Mouse (Mus musculus): ENCODE results near the gene Pdcd2l. TPM values are rescaled to one million over a fixed set of nuclear protein-coding genes. Genes with fewer than 3 reads are reported as not detected.

The Pdcd2l gene
- polyA plus RNA-seq (2012; rRNA removed), result 32.1 and 34.1 TPM in 2 replicates

DNA sequence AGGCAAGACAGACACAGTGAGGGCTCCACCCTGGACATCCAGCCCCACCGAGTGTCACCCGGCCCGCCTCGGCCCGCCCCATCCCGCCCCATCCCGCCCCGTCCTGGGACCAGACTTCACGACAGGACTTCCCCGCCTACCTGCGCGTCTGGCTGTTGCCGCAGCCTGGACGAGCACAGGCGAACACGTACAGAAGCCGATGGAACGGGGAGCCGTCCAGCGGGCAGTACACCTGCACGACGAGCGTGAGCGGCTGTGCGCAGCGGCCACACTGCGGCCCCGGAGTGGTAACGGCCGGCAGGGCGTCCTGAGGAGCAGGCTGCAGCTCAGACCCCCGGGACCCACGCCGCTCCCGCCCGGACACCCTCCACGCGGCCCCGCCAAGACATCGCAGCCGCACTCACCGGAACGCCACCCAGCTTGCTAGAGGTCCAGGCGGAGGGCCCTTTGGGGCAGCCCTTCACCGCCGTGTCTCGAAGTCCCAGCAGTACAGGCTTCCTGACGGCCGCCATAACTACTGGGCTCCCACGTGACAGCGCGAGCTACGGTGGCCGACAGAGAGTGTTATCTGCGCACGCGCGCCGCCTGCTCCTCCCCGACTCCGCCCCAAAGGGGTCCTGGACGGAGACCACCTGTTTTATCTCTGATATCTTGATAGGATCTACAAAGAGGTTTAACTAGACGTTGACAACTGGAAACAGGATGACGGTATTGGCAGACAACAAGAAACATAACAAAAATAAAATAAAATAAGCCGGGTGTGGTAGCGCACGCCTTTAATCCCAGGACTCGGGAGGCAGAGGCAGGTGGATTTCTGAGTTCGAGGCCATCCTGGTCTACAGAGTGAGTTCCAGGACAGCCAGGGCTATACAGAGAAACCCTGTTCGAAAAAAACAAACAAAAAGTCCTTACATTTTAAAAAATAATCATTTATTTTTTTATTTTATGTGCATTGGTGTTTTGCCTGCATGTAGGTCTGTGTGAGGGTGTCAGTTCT lies at the start of gene Pdcd2l:
Gene Pdcd2l, minus strand, starts transcription at position 530 of the 997 bp plus-strand sequence.
- H3K36me3 ChIP-seq (ENCODE audit: control insufficient read depth, insufficient read depth, low read length), result peaks cover 7% of the 10 kb centered on the region
- no peaks in the 10 kb centered on the region for H3K4me1 ChIP-seq (ENCODE audit: control insufficient read depth, insufficient read depth, low read length)
- no peaks in the 10 kb centered on the region for H3K27me3 ChIP-seq (ENCODE audit: control insufficient read depth, insufficient read depth, low read length)
- TF ChIP-seq CTCF (IDR thresholded peaks at IDR 0.05; ENCODE audit: control insufficient read depth, insufficient read depth, insufficient replicate concordance, low read depth, low read length) (no peak), POLR2A (IDR thresholded peaks at IDR 0.05; ENCODE audit: control insufficient read depth, low read depth, low read length) (peak; percentile 86)
- peak within 1 kb of the TSS; percentile 92 for H3K27ac ChIP-seq (ENCODE audit: control insufficient read depth, insufficient read depth, low read depth, low read length)
- peak within 1 kb of the TSS; percentile 88 for H3K4me3 ChIP-seq (ENCODE audit: control insufficient read depth, low read depth, low read length)

DNA sequence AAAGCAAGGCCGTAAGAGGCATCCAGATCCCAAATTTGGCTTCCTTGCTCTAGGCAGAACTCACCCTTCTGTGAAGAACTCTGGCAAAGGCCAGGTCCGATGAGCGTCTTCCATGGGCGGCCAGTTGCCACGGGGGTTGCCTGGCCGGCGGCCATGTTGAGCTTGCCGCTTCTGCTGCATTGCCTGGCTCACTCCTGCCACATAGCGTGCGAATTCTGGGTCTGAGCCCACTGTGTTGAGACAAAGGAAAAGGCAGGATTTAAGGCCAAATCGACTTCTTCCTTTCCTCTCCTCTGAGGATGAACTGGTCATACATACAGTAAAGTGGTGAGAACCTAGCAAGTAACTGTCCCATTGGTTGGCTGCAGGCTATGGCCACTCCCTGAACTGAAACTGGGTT lies 45.7 kb upstream of the Pdcd2l start:
- no peak for TF ChIP-seq CTCF (IDR thresholded peaks at IDR 0.05; ENCODE audit: control insufficient read depth, insufficient read depth, insufficient replicate concordance, low read depth, low read length)
- no peak for TF ChIP-seq POLR2A (IDR thresholded peaks at IDR 0.05; ENCODE audit: control insufficient read depth, low read depth, low read length)
- no peaks in the 10 kb centered on the region for H3K27me3 ChIP-seq (ENCODE audit: control insufficient read depth, insufficient read depth, low read length)
- no peak overlapping the region for H3K4me3 ChIP-seq (ENCODE audit: control insufficient read depth, low read depth, low read length)
- peaks cover 3% of the 10 kb centered on the region for H3K36me3 ChIP-seq (ENCODE audit: control insufficient read depth, insufficient read depth, low read length)
- no peaks in the 10 kb centered on the region for H3K4me1 ChIP-seq (ENCODE audit: control insufficient read depth, insufficient read depth, low read length)
- H3K27ac ChIP-seq (ENCODE audit: control insufficient read depth, insufficient read depth, low read depth, low read length), result no peak overlapping the region

DNA sequence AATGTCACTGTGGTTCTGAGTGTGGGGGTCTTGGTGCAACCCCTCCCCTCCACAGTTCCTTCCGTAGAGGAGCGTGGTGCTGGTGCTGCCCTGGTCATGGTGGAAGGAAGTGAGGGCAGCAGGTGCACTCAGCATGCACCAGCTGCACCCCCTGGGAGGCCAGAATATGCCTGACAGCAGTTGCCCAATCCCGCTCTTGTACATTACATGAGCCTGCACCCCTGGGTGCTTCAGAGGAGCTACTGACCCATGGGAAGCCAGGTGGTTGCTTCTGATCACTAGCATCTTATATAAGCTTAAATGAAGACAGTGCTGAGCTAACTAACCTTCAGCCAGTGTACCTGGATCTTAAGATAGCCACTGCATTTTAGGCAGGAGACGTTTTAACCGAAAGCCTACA lies 41.6 kb upstream of the Pdcd2l start:
- Histone ChIP-seq H3K4me1 (ENCODE audit: control insufficient read depth, insufficient read depth, low read length) (peaks cover 10% of the 10 kb centered on the region), H3K27ac (ENCODE audit: control insufficient read depth, insufficient read depth, low read depth, low read length) (no peak overlapping the region), H3K4me3 (ENCODE audit: control insufficient read depth, low read depth, low read length) (no peak overlapping the region), H3K27me3 (ENCODE audit: control insufficient read depth, insufficient read depth, low read length) (no peaks in the 10 kb centered on the region), H3K36me3 (ENCODE audit: control insufficient read depth, insufficient read depth, low read length) (peaks cover 3% of the 10 kb centered on the region)
- TF ChIP-seq POLR2A (IDR thresholded peaks at IDR 0.05; ENCODE audit: control insufficient read depth, low read depth, low read length), result no peak
- TF ChIP-seq CTCF (IDR thresholded peaks at IDR 0.05; ENCODE audit: control insufficient read depth, insufficient read depth, insufficient replicate concordance, low read depth, low read length), result no peak

DNA sequence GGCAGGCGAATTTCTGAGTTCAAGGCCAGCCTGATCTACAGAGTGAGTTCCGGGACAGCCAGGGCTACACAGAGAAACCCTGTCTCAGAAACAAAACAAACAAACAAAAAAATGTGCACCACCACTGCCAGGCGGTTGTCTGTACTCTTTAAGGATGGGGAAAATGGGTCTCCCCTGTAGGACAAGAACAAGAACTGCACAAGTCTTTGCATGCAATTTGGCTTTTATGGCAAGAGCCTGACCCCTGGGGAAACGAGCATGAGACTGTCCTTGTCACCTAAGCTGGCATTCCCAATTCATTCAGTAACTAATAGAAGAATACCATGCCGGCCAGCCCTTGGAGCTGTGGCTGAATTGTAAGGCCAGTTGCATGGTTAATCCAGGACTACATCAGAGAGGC lies 39.1 kb upstream of the Pdcd2l start:
- Histone ChIP-seq H3K27me3 (ENCODE audit: control insufficient read depth, insufficient read depth, low read length) (no peaks in the 10 kb centered on the region), H3K27ac (ENCODE audit: control insufficient read depth, insufficient read depth, low read depth, low read length) (no peak overlapping the region), H3K4me3 (ENCODE audit: control insufficient read depth, low read depth, low read length) (no peak overlapping the region), H3K36me3 (ENCODE audit: control insufficient read depth, insufficient read depth, low read length) (peaks cover 3% of the 10 kb centered on the region), H3K4me1 (ENCODE audit: control insufficient read depth, insufficient read depth, low read length) (peaks cover 10% of the 10 kb centered on the region)
- no peak for TF ChIP-seq CTCF (IDR thresholded peaks at IDR 0.05; ENCODE audit: control insufficient read depth, insufficient read depth, insufficient replicate concordance, low read depth, low read length)
- TF ChIP-seq POLR2A (IDR thresholded peaks at IDR 0.05; ENCODE audit: control insufficient read depth, low read depth, low read length), result no peak

DNA sequence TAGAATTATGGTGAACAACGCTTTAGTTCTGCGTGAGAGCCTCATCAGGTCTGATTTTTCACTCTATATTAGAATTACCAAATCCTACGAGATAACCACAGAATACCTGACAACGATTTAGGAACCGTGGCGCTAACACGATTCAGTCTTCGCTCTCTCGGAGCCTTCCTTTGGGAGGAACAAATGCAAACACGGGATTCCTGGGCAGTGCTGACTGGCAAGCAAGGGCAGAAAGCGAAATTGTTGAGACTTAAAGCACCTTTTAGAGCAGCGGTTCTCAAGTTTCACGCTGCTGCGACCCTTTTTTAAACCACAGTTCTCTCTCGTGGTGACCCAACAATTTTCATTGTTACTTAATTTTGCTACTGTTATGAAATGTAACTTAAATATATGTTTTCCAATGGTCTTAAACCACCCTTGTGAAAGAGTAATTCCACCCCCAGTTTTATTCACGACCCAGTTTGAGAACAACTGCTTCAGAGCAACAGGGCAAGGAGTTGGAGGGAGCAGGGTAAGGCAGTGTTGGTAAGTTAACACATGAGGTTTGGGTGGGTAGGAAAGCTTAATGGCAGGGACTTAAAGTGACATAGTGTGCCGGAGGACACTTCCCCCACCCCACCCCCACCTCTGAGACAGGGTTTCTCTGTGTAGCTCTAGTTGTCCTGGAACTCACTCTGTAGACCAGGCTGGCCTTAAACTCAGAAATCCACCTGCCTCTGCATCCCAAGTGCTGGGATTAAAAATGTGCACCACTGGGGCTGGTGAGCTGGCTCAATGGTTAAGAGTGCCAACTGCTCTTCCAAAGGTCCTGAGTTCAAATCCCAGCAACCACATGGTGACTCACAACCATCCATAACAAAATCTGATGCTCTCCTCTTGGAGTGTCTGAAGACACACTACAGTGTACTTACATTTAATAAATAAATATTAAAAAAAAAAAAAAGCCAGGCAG lies 38.4 kb upstream of the Pdcd2l start:
- Histone ChIP-seq H3K27me3 (ENCODE audit: control insufficient read depth, insufficient read depth, low read length) (no peaks in the 10 kb centered on the region), H3K4me1 (ENCODE audit: control insufficient read depth, insufficient read depth, low read length) (peaks cover 10% of the 10 kb centered on the region), H3K27ac (ENCODE audit: control insufficient read depth, insufficient read depth, low read depth, low read length) (peak overlapping the region; percentile 75), H3K4me3 (ENCODE audit: control insufficient read depth, low read depth, low read length) (peak overlapping the region; percentile 81), H3K36me3 (ENCODE audit: control insufficient read depth, insufficient read depth, low read length) (no peaks in the 10 kb centered on the region; the same call in 1 of the 2 replicates)
- no peak for TF ChIP-seq POLR2A (IDR thresholded peaks at IDR 0.05; ENCODE audit: control insufficient read depth, low read depth, low read length)

DNA sequence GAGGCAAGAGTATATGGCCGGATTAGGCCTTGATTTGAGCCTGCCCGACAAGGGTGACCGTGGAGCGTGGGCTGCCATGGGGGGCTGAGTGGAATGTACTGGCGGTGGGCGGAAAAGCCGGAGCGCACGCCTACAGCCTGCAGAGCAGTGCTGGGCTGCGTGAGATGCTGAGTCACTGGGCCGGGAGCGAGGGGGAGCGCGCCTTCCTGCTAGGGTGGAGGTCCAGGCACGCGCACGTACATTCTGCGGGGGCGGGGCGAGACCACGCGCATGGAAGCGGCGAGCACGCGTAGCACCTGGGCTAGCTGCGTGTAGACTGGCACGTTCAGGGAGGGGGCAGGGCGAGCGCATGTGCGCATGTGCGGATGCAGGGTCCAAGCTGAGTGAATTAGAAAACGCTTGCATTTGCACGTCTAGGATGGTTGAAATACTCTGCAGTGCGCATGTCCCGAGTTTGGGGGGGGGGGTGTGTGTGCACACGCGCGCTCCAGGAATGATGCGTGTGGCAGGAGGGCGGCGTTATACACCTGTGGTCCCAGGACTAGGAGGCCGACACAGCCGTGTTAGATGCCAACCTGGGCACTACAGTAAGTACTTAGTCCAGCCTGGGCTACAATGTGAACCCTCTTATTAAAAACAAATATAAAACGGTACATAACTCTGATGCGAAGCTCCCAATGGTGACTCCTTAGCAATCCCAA lies 37.6 kb upstream of the Pdcd2l start:
- Histone ChIP-seq H3K27me3 (ENCODE audit: control insufficient read depth, insufficient read depth, low read length) (no peaks in the 10 kb centered on the region), H3K27ac (ENCODE audit: control insufficient read depth, insufficient read depth, low read depth, low read length) (peak overlapping the region; percentile 90), H3K4me1 (ENCODE audit: control insufficient read depth, insufficient read depth, low read length) (peaks cover 15% of the 10 kb centered on the region), H3K36me3 (ENCODE audit: control insufficient read depth, insufficient read depth, low read length) (no peaks in the 10 kb centered on the region), H3K4me3 (ENCODE audit: control insufficient read depth, low read depth, low read length) (peak overlapping the region; percentile 81)
- TF ChIP-seq POLR2A (IDR thresholded peaks at IDR 0.05; ENCODE audit: control insufficient read depth, low read depth, low read length) (peak; percentile 81), CTCF (IDR thresholded peaks at IDR 0.05; ENCODE audit: control insufficient read depth, insufficient read depth, insufficient replicate concordance, low read depth, low read length) (no peak; the same call in 1 of the 2 replicates)
